Mouse (Mus musculus): ENCODE results near the gene Gm49378. TPM values are rescaled to one million over a fixed set of nuclear protein-coding genes. Genes with fewer than 3 reads are reported as not detected.

The Gm49378 gene
- polyA plus RNA-seq, 1 experiment from 2014 or later, result 4.0 TPM

- Histone ChIP-seq H3K36me3 (ENCODE audit: control insufficient read depth, insufficient read depth, low read length) (peaks cover 3% of the 10 kb centered on the region; the same call in 1 of the 2 replicates), H3K9ac (ENCODE audit: low read length) (peak within 1 kb of the TSS; percentile 44), H3K4me1 (replicated peaks; ENCODE audit: control insufficient read depth, insufficient read depth, low read length) (no peaks in the 10 kb centered on the region; the same call in 1 of the 2 replicates), H3K27me3 (ENCODE audit: control insufficient read depth, insufficient read depth, low read length) (no peaks in the 10 kb centered on the region), H3K27ac (ENCODE audit: low read depth, low read length) (no peak within 1 kb of the TSS), H3K9me3 (ENCODE audit: control insufficient read depth, low read length) (no peaks in the 10 kb centered on the region), H3K4me2 (ENCODE audit: low read depth, low read length, severe bottlenecking) (peak within 1 kb of the TSS; percentile 32; the same call in 1 of the 2 replicates), H3K4me3 (ENCODE audit: low read depth, low read length) (peak within 1 kb of the TSS; percentile 17)
- no peak for ATAC-seq (replicated peaks; ENCODE audit: low FRiP score)
- DNase-seq (ENCODE audit: low spot score), result no peak
- 92% methylated on average over 7 of the region's 7 CpGs for WGBS
These were observed 34.4 kb downstream of the Gm49378 start, which contains the start of gene Irf9 for GRCm38 (mm10) chr14:55603271-55603632. Gene Irf9 (plus strand): TSS chr14:55603571.

- Histone ChIP-seq H3K27ac (ENCODE audit: low read depth, low read length) (no peak overlapping the region), H3K36me3 (ENCODE audit: control insufficient read depth, insufficient read depth, low read length) (peaks cover 8% of the 10 kb centered on the region), H3K27me3 (ENCODE audit: control insufficient read depth, insufficient read depth, low read length) (no peaks in the 10 kb centered on the region), H3K4me2 (ENCODE audit: low read depth, low read length, severe bottlenecking) (no peak overlapping the region), H3K4me3 (ENCODE audit: low read depth, low read length) (no peak overlapping the region), H3K9ac (ENCODE audit: low read length) (no peak overlapping the region), H3K4me1 (replicated peaks; ENCODE audit: control insufficient read depth, insufficient read depth, low read length) (no peaks in the 10 kb centered on the region; the same call in 1 of the 2 replicates), H3K9me3 (ENCODE audit: control insufficient read depth, low read length) (no peaks in the 10 kb centered on the region)
- 94% methylated on average over 21 of the region's 21 CpGs for WGBS
- no peak for DNase-seq (ENCODE audit: low spot score)
- ATAC-seq (replicated peaks; ENCODE audit: low FRiP score), result no peak
These were observed 38.9 kb downstream of the Gm49378 start for GRCm38 (mm10) chr14:55598521-55599390.

GRCm38 (mm10) chr14:55596036-55596690 is 41.5 kb downstream of the Gm49378 start:
- no peak for DNase-seq (ENCODE audit: low spot score)

GRCm38 (mm10) chr14:55592226-55592625 is 45.5 kb downstream of the Gm49378 start:
- DNase-seq (ENCODE audit: low spot score), result no peak
- no peak overlapping the region for H3K27ac ChIP-seq (ENCODE audit: low read depth, low read length)
- H3K4me1 ChIP-seq (replicated peaks; ENCODE audit: control insufficient read depth, insufficient read depth, low read length), result peaks cover 14% of the 10 kb centered on the region; the same call in 1 of the 2 replicates
- H3K4me2 ChIP-seq (ENCODE audit: low read depth, low read length, severe bottlenecking), result peak overlapping the region; percentile 97
- H3K9me3 ChIP-seq (ENCODE audit: control insufficient read depth, low read length), result no peaks in the 10 kb centered on the region
- 5% methylated on average over 16 of the region's 16 CpGs for WGBS
- peaks cover 5% of the 10 kb centered on the region for H3K36me3 ChIP-seq (ENCODE audit: control insufficient read depth, insufficient read depth, low read length)
- peak overlapping the region; percentile 88 for H3K4me3 ChIP-seq (ENCODE audit: low read depth, low read length)
- H3K27me3 ChIP-seq (ENCODE audit: control insufficient read depth, insufficient read depth, low read length), result no peaks in the 10 kb centered on the region
- no peak for ATAC-seq (replicated peaks; ENCODE audit: low FRiP score)
- peak overlapping the region; percentile 82 for H3K9ac ChIP-seq (ENCODE audit: low read length)

More at GRCm38 (mm10) chr14:55596036-55596690, 41.5 kb downstream of the Gm49378 start:
- H3K4me2 ChIP-seq (ENCODE audit: low read depth, low read length, severe bottlenecking), result no peak overlapping the region
- H3K9me3 ChIP-seq (ENCODE audit: control insufficient read depth, low read length), result no peaks in the 10 kb centered on the region
- H3K4me1 ChIP-seq (replicated peaks; ENCODE audit: control insufficient read depth, insufficient read depth, low read length), result peaks cover 7% of the 10 kb centered on the region; the same call in 1 of the 2 replicates
- peaks cover 5% of the 10 kb centered on the region for H3K36me3 ChIP-seq (ENCODE audit: control insufficient read depth, insufficient read depth, low read length)
- no peaks in the 10 kb centered on the region for H3K27me3 ChIP-seq (ENCODE audit: control insufficient read depth, insufficient read depth, low read length)
- no peak overlapping the region for H3K9ac ChIP-seq (ENCODE audit: low read length)
- H3K4me3 ChIP-seq (ENCODE audit: low read depth, low read length), result no peak overlapping the region
- ATAC-seq (replicated peaks; ENCODE audit: low FRiP score), result no peak
- 82% methylated on average over 13 of the region's 13 CpGs for WGBS
- no peak overlapping the region for H3K27ac ChIP-seq (ENCODE audit: low read depth, low read length)

GRCm38 (mm10) chr14:55591331-55591891 is 46.3 kb downstream of the Gm49378 start, which contains the start of gene Rnf31:
Gene Rnf31 (plus strand): TSS chr14:55591708.
- Histone ChIP-seq H3K27me3 (ENCODE audit: control insufficient read depth, insufficient read depth, low read length) (no peaks in the 10 kb centered on the region), H3K9me3 (ENCODE audit: control insufficient read depth, low read length) (no peaks in the 10 kb centered on the region), H3K4me2 (ENCODE audit: low read depth, low read length, severe bottlenecking) (peak within 1 kb of the TSS; percentile 97), H3K4me1 (replicated peaks; ENCODE audit: control insufficient read depth, insufficient read depth, low read length) (peaks cover 14% of the 10 kb centered on the region; the same call in 1 of the 2 replicates), H3K27ac (ENCODE audit: low read depth, low read length) (peak within 1 kb of the TSS; percentile 81), H3K9ac (ENCODE audit: low read length) (peak within 1 kb of the TSS; percentile 82), H3K4me3 (ENCODE audit: low read depth, low read length) (peak within 1 kb of the TSS; percentile 88), H3K36me3 (ENCODE audit: control insufficient read depth, insufficient read depth, low read length) (peaks cover 5% of the 10 kb centered on the region)
- WGBS, result 0% methylated on average over 33 of the region's 33 CpGs
- ATAC-seq (replicated peaks; ENCODE audit: low FRiP score) (peak; percentile 90), DNase-seq (ENCODE audit: low spot score) (peak; percentile 93)

- peaks cover 14% of the 10 kb centered on the region; the same call in 1 of the 2 replicates for H3K4me1 ChIP-seq (replicated peaks; ENCODE audit: control insufficient read depth, insufficient read depth, low read length)
- H3K4me3 ChIP-seq (ENCODE audit: low read depth, low read length), result peak within 1 kb of the TSS; percentile 88
- WGBS, result under 1% methylated on average over 22 of the region's 22 CpGs
- peak within 1 kb of the TSS; percentile 97 for H3K4me2 ChIP-seq (ENCODE audit: low read depth, low read length, severe bottlenecking)
- H3K9ac ChIP-seq (ENCODE audit: low read length), result peak within 1 kb of the TSS; percentile 82
- peak; percentile 95 for DNase-seq (ENCODE audit: low spot score)
- H3K36me3 ChIP-seq (ENCODE audit: control insufficient read depth, insufficient read depth, low read length), result peaks cover 1% of the 10 kb centered on the region
- no peaks in the 10 kb centered on the region for H3K9me3 ChIP-seq (ENCODE audit: control insufficient read depth, low read length)
- H3K27ac ChIP-seq (ENCODE audit: low read depth, low read length), result peak within 1 kb of the TSS; percentile 81
- H3K27me3 ChIP-seq (ENCODE audit: control insufficient read depth, insufficient read depth, low read length), result no peaks in the 10 kb centered on the region
- peak; percentile 96 for ATAC-seq (replicated peaks; ENCODE audit: low FRiP score)
These were observed 46.9 kb downstream of the Gm49378 start, which contains the start of gene Psme2 for GRCm38 (mm10) chr14:55590748-55591330. Gene Psme2 (minus strand): TSS chr14:55591113.

GRCm38 (mm10) chr14:55589771-55590448 is 47.8 kb downstream of the Gm49378 start:
- H3K4me2 ChIP-seq (ENCODE audit: low read depth, low read length, severe bottlenecking), result peak overlapping the region; percentile 97
- DNase-seq (ENCODE audit: low spot score), result no peak
- ATAC-seq (replicated peaks; ENCODE audit: low FRiP score), result no peak
- no peaks in the 10 kb centered on the region; the same call in 1 of the 2 replicates for H3K36me3 ChIP-seq (ENCODE audit: control insufficient read depth, insufficient read depth, low read length)
- no peak overlapping the region for H3K27ac ChIP-seq (ENCODE audit: low read depth, low read length)
- H3K9me3 ChIP-seq (ENCODE audit: control insufficient read depth, low read length), result no peaks in the 10 kb centered on the region
- H3K9ac ChIP-seq (ENCODE audit: low read length), result peak overlapping the region; percentile 71
- 86% methylated on average over 9 of the region's 11 CpGs for WGBS
- H3K4me1 ChIP-seq (replicated peaks; ENCODE audit: control insufficient read depth, insufficient read depth, low read length), result peaks cover 14% of the 10 kb centered on the region; the same call in 1 of the 2 replicates
- H3K27me3 ChIP-seq (ENCODE audit: control insufficient read depth, insufficient read depth, low read length), result no peaks in the 10 kb centered on the region
- H3K4me3 ChIP-seq (ENCODE audit: low read depth, low read length), result peak overlapping the region; percentile 88

Data from forebrain, embryonic 11.5 days (tissue).